In genomic region chr17:35017706-35018030, GRCm38 (mm10) we compare ENCODE assay signal across 12 mouse cellular contexts. TPM values are rescaled to one million over a fixed set of nuclear protein-coding genes. Genes with fewer than 3 reads are reported as not detected.
"Had no signal": no experiment of that assay in that cellular context is flagged by ENCODE, and none has a peak within 500 bp of the region (broad histone marks: within the 10 kb centered on the region; RNA-seq: fewer than 3 reads in every experiment).

No protein-coding gene starts in this region.

- H3K27me3 ChIP-seq: limb, embryonic 12.5 days; lung, embryonic 15.5 days; midbrain, embryonic 12.5 days had no signal

- DNase-seq: kidney, postnatal 14 days; lung, postnatal 14 days; right cerebral cortex, postnatal 14 days; thymus, postnatal 4 days had no signal

- H3K9ac ChIP-seq: limb, embryonic 12.5 days; lung, embryonic 15.5 days; midbrain, embryonic 12.5 days had no signal

- H3K4me3 ChIP-seq: left cerebral cortex, adult 2 months; limb, embryonic 12.5 days; lung, embryonic 15.5 days; megakaryocyte, embryonic 14.5 days; midbrain, embryonic 12.5 days had no signal

- H3K27ac ChIP-seq: left cerebral cortex, adult 2 months; limb, embryonic 12.5 days; lung, embryonic 15.5 days; macrophage; midbrain, embryonic 12.5 days had no signal

- H3K4me2 ChIP-seq: limb, embryonic 12.5 days; lung, embryonic 15.5 days; midbrain, embryonic 12.5 days had no signal

- H3K9me3 ChIP-seq: limb, embryonic 12.5 days; lung, embryonic 15.5 days; megakaryocyte, embryonic 14.5 days; midbrain, embryonic 12.5 days had no signal

RNA-seq across cellular contexts. Expression of gene Sapcd1, which starts 10.1 kb away (rescaled TPM):
- total RNA-seq: liver, adult 2 months; midbrain, postnatal 0 days had no signal
- polyA plus RNA-seq: macrophage had no signal
